Mouse (Mus musculus) erythroblast, embryonic 14.5 days (primary cell): ENCODE measurements at regions not wholly inside any gene's neighbourhood (a gene's known extent, or its start where the extent isn't known, plus 50 kb on each side); places are given as distances from the start of the nearest gene placed in this dataset.

Experiments
- GATA1 ChIP-seq: IDR thresholded peaks from 2 replicates; pipeline ENCODE4 v1.6.1; 2012; ENCODE audit warnings: low read length, inconsistent platforms, mixed read lengths
- TAL1 ChIP-seq: IDR thresholded peaks from 3 replicates; pipeline ENCODE4 v1.6.1; 2012; ENCODE audit warnings: low read length, inconsistent platforms, mixed read lengths

DNA sequence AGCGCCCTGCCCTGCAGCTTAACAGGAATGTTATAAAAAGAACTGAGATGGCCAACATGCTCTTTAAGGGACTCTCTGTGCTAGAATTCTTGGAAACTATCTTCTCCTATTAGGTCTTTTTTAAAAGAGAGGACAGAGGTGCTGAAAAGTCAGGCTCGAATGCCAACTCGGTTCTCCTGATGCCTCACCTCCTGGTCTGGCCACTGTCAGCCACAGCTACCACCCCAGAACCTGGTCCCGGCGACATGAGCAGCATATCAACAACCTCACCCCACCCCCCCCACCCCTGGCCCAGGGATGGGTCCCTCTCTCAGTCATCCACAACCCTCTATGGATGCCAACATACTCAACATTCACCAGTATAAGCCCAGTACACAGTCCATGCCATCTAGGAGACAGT, 49.8 kb upstream of the Rgma start:
- TF ChIP-seq GATA1 (no peak), TAL1 (no peak)
